Mouse (Mus musculus): ENCODE results near the gene Qars.
A peak's percentile ranks its signal among the peaks of the same experiment; 100 is the strongest.

The Qars gene

GRCm38 (mm10) chr9:108488403-108488802, 19.1 kb upstream of the Qars start:
- DNase-seq, result no peak

- DNase-seq, result no peak
Measured at GRCm38 (mm10) chr9:108489215-108489614, 18.3 kb upstream of the Qars start.

- DNase-seq, result no peak
Measured at GRCm38 (mm10) chr9:108489702-108490558, 17.6 kb upstream of the Qars start.

GRCm38 (mm10) chr9:108490559-108491285, 16.8 kb upstream of the Qars start, which contains the start of gene Usp19:
TSS of gene Usp19 (plus strand) at chr9:108490602.
- DNase-seq, result peak; percentile 90

GRCm38 (mm10) chr9:108491286-108491580, 16.3 kb upstream of the Qars start:
- DNase-seq, result no peak

GRCm38 (mm10) chr9:108492043-108492750, 15.3 kb upstream of the Qars start:
- DNase-seq, result no peak

- DNase-seq, result no peak
Measured at GRCm38 (mm10) chr9:108493246-108493645, 14.3 kb upstream of the Qars start.

GRCm38 (mm10) chr9:108494146-108494825, 13.2 kb upstream of the Qars start:
- DNase-seq, result no peak

- DNase-seq, result no peak
Measured at GRCm38 (mm10) chr9:108494905-108495304, 12.6 kb upstream of the Qars start.

- no peak for DNase-seq
Measured at GRCm38 (mm10) chr9:108499231-108499630, 8.3 kb upstream of the Qars start.

GRCm38 (mm10) chr9:108499943-108500342, 7.6 kb upstream of the Qars start:
- no peak for DNase-seq

GRCm38 (mm10) chr9:108506901-108507300, 605 bp upstream of the Qars start:
- DNase-seq, result no peak

GRCm38 (mm10) chr9:108508776-108509175, 1.3 kb downstream of the Qars start:
- no peak for DNase-seq

GRCm38 (mm10) chr9:108516380-108517251, 9.1 kb downstream of the Qars start, which contains the start of gene Qrich1:
TSS of gene Qrich1 (plus strand) at chr9:108516806.
- DNase-seq, result peak; percentile 92

- DNase-seq, result peak; percentile 90
Measured at GRCm38 (mm10) chr9:108517253-108517930, 9.9 kb downstream of the Qars start.

- peak; percentile 25 for DNase-seq
Measured at GRCm38 (mm10) chr9:108517931-108518332, 10.4 kb downstream of the Qars start.

GRCm38 (mm10) chr9:108521604-108522003, 14.1 kb downstream of the Qars start:
- no peak for DNase-seq

GRCm38 (mm10) chr9:108523341-108523740, 15.8 kb downstream of the Qars start:
- DNase-seq, result no peak

GRCm38 (mm10) chr9:108525400-108525799, 17.9 kb downstream of the Qars start:
- no peak for DNase-seq

- DNase-seq, result no peak
Measured at GRCm38 (mm10) chr9:108530954-108531353, 23.4 kb downstream of the Qars start.

- DNase-seq, result no peak
Measured at GRCm38 (mm10) chr9:108531496-108531895, 24.0 kb downstream of the Qars start.

Measured in right cerebral cortex, postnatal 4 days (tissue).